Mouse (Mus musculus): ENCODE data around the gene Zfp326. TPM values are rescaled to one million over a fixed set of nuclear protein-coding genes. Genes with fewer than 3 reads are reported as not detected.

Zfp326 gene
- 51.4 and 57.4 TPM in 2 replicates for polyA plus RNA-seq (2016; fragmentation: Nextera tagmentation; extraction: Ambion mirVana)

- Histone ChIP-seq H3K27ac (replicated peaks) (peak within 1 kb of the TSS; percentile 100), H3K36me3 (peaks cover 17% of the 10 kb centered on the region), H3K4me1 (peaks cover 34% of the 10 kb centered on the region), H3K9me3 (replicated peaks) (no peaks in the 10 kb centered on the region), H3K27me3 (ENCODE audit: low read depth, poor library complexity, severe bottlenecking) (peaks cover 7% of the 10 kb centered on the region; the same call in 1 of the 2 replicates), H3K4me3 (peak within 1 kb of the TSS; percentile 99)
- WGBS: 1% methylated on average over 76 of the region's 83 CpGs
- peak; percentile 98 for DNase-seq (ENCODE audit: low spot score)
Observed at GRCm38 (mm10) chr5:105876068-105876924, at the start of gene Zfp326. Gene Zfp326, plus strand, starts transcription at chr5:105876565.

GRCm38 (mm10) chr5:105826916-105827510, 49.4 kb upstream of the Zfp326 start:
- no peak for DNase-seq (ENCODE audit: low spot score)
- no peak overlapping the region for H3K4me3 ChIP-seq
- peaks cover 25% of the 10 kb centered on the region for H3K4me1 ChIP-seq
- H3K36me3 ChIP-seq: no peaks in the 10 kb centered on the region
- no peaks in the 10 kb centered on the region for H3K9me3 ChIP-seq (replicated peaks)
- H3K27ac ChIP-seq (replicated peaks): no peak overlapping the region; the same call in 1 of the 2 replicates
- no peaks in the 10 kb centered on the region for H3K27me3 ChIP-seq (ENCODE audit: low read depth, poor library complexity, severe bottlenecking)
- 64% methylated on average over 5 of the region's 5 CpGs for WGBS

- Histone ChIP-seq H3K27me3 (ENCODE audit: low read depth, poor library complexity, severe bottlenecking) (no peaks in the 10 kb centered on the region), H3K9me3 (replicated peaks) (no peaks in the 10 kb centered on the region), H3K4me1 (peaks cover 19% of the 10 kb centered on the region), H3K36me3 (no peaks in the 10 kb centered on the region), H3K27ac (replicated peaks) (no peak overlapping the region), H3K4me3 (no peak overlapping the region)
- DNase-seq (ENCODE audit: low spot score): no peak
- WGBS: 93% methylated on average over 3 of the region's 3 CpGs
Observed at GRCm38 (mm10) chr5:105828050-105828449, 48.3 kb upstream of the Zfp326 start.

- Histone ChIP-seq H3K36me3 (no peaks in the 10 kb centered on the region), H3K27ac (replicated peaks) (no peak overlapping the region), H3K4me3 (no peak overlapping the region), H3K4me1 (peaks cover 13% of the 10 kb centered on the region; the same call in 1 of the 2 replicates), H3K9me3 (replicated peaks) (no peaks in the 10 kb centered on the region), H3K27me3 (ENCODE audit: low read depth, poor library complexity, severe bottlenecking) (no peaks in the 10 kb centered on the region)
- no peak for DNase-seq (ENCODE audit: low spot score)
- WGBS: 66% methylated on average over 7 of the region's 7 CpGs
Observed at GRCm38 (mm10) chr5:105829008-105829586, 47.3 kb upstream of the Zfp326 start.

GRCm38 (mm10) chr5:105832140-105832539, 44.2 kb upstream of the Zfp326 start:
- Histone ChIP-seq H3K9me3 (replicated peaks) (no peaks in the 10 kb centered on the region), H3K36me3 (no peaks in the 10 kb centered on the region), H3K4me1 (peaks cover 6% of the 10 kb centered on the region; the same call in 1 of the 2 replicates), H3K27me3 (ENCODE audit: low read depth, poor library complexity, severe bottlenecking) (no peaks in the 10 kb centered on the region), H3K4me3 (no peak overlapping the region), H3K27ac (replicated peaks) (no peak overlapping the region)
- 81% methylated on average over 7 of the region's 7 CpGs for WGBS
- DNase-seq (ENCODE audit: low spot score): no peak

GRCm38 (mm10) chr5:105833923-105834322, 42.4 kb upstream of the Zfp326 start:
- Histone ChIP-seq H3K27me3 (ENCODE audit: low read depth, poor library complexity, severe bottlenecking) (no peaks in the 10 kb centered on the region), H3K4me3 (no peak overlapping the region), H3K27ac (replicated peaks) (no peak overlapping the region), H3K4me1 (0 out of 2 replicates have a peak, but pooled peaks cover 4% of the 10 kb centered on the region), H3K9me3 (replicated peaks) (no peaks in the 10 kb centered on the region), H3K36me3 (no peaks in the 10 kb centered on the region)
- no peak for DNase-seq (ENCODE audit: low spot score)
- WGBS: 73% methylated on average over 3 of the region's 3 CpGs

GRCm38 (mm10) chr5:105836006-105836405, 40.4 kb upstream of the Zfp326 start:
- H3K4me3 ChIP-seq: no peak overlapping the region
- H3K4me1 ChIP-seq: no peaks in the 10 kb centered on the region
- H3K27me3 ChIP-seq (ENCODE audit: low read depth, poor library complexity, severe bottlenecking): no peaks in the 10 kb centered on the region
- WGBS: 85% methylated on average over 9 of the region's 9 CpGs
- H3K9me3 ChIP-seq (replicated peaks): no peaks in the 10 kb centered on the region
- no peak overlapping the region for H3K27ac ChIP-seq (replicated peaks)
- H3K36me3 ChIP-seq: no peaks in the 10 kb centered on the region
- DNase-seq (ENCODE audit: low spot score): no peak

- DNase-seq (ENCODE audit: low spot score): no peak
- Histone ChIP-seq H3K4me1 (no peaks in the 10 kb centered on the region), H3K27ac (replicated peaks) (no peak overlapping the region), H3K9me3 (replicated peaks) (no peaks in the 10 kb centered on the region), H3K27me3 (ENCODE audit: low read depth, poor library complexity, severe bottlenecking) (no peaks in the 10 kb centered on the region), H3K4me3 (no peak overlapping the region), H3K36me3 (no peaks in the 10 kb centered on the region)
- 79% methylated on average over 13 of the region's 13 CpGs for whole genome bisulfite sequencing
Observed at GRCm38 (mm10) chr5:105839740-105840310, 36.5 kb upstream of the Zfp326 start.

- H3K4me1 ChIP-seq: no peaks in the 10 kb centered on the region
- 88% methylated on average over 10 of the region's 10 CpGs for WGBS
- H3K9me3 ChIP-seq (replicated peaks): no peaks in the 10 kb centered on the region
- no peaks in the 10 kb centered on the region for H3K27me3 ChIP-seq (ENCODE audit: low read depth, poor library complexity, severe bottlenecking)
- H3K36me3 ChIP-seq: no peaks in the 10 kb centered on the region
- H3K27ac ChIP-seq (replicated peaks): no peak overlapping the region
- no peak overlapping the region for H3K4me3 ChIP-seq
- no peak for DNase-seq (ENCODE audit: low spot score)
Observed at GRCm38 (mm10) chr5:105844044-105844753, 32.2 kb upstream of the Zfp326 start.

- WGBS: 95% methylated on average over 2 of the region's 2 CpGs
Observed at GRCm38 (mm10) chr5:105845041-105845440, 31.3 kb upstream of the Zfp326 start.

GRCm38 (mm10) chr5:105847726-105848125, 28.6 kb upstream of the Zfp326 start:
- WGBS: 92% methylated on average over 8 of the region's 8 CpGs
- H3K27ac ChIP-seq (replicated peaks): no peak overlapping the region
- H3K4me1 ChIP-seq: no peaks in the 10 kb centered on the region
- H3K27me3 ChIP-seq (ENCODE audit: low read depth, poor library complexity, severe bottlenecking): no peaks in the 10 kb centered on the region
- H3K4me3 ChIP-seq: no peak overlapping the region
- no peaks in the 10 kb centered on the region for H3K9me3 ChIP-seq (replicated peaks)
- no peak for DNase-seq (ENCODE audit: low spot score)
- H3K36me3 ChIP-seq: no peaks in the 10 kb centered on the region

More at GRCm38 (mm10) chr5:105845041-105845440, 31.3 kb upstream of the Zfp326 start:
- Histone ChIP-seq H3K4me3 (no peak overlapping the region), H3K4me1 (no peaks in the 10 kb centered on the region), H3K9me3 (replicated peaks) (no peaks in the 10 kb centered on the region), H3K36me3 (no peaks in the 10 kb centered on the region), H3K27ac (replicated peaks) (no peak overlapping the region), H3K27me3 (ENCODE audit: low read depth, poor library complexity, severe bottlenecking) (no peaks in the 10 kb centered on the region)
- DNase-seq (ENCODE audit: low spot score): no peak

GRCm38 (mm10) chr5:105849222-105849621, 27.1 kb upstream of the Zfp326 start:
- no peak for DNase-seq (ENCODE audit: low spot score)

More at GRCm38 (mm10) chr5:105849222-105849621, 27.1 kb upstream of the Zfp326 start:
- no peaks in the 10 kb centered on the region for H3K9me3 ChIP-seq (replicated peaks)
- H3K27ac ChIP-seq (replicated peaks): no peak overlapping the region
- WGBS: 82% methylated on average over 4 of the region's 4 CpGs
- H3K27me3 ChIP-seq (ENCODE audit: low read depth, poor library complexity, severe bottlenecking): no peaks in the 10 kb centered on the region
- H3K4me1 ChIP-seq: no peaks in the 10 kb centered on the region
- no peaks in the 10 kb centered on the region for H3K36me3 ChIP-seq
- H3K4me3 ChIP-seq: no peak overlapping the region

All from midbrain, embryonic 10.5 days (tissue).